Mouse (Mus musculus) bone marrow, adult 2 months (tissue): ENCODE measurements around the gene Nme7.

Experiments
- CTCF ChIP-seq: fragments of 200-500 bp; IDR thresholded peaks from 2 replicates; pipeline ENCODE4 v1.5.1; 2011; ENCODE audit warnings: low read length, control low read depth; ENCODE audit not compliant: control insufficient read depth, insufficient read depth
- POLR2A ChIP-seq: fragments of 200-500 bp; IDR thresholded peaks from 2 replicates; pipeline ENCODE4 v1.6.1; 2011; ENCODE audit warnings: low read depth, mild to moderate bottlenecking, control low read depth, low read length, borderline replicate concordance; ENCODE audit not compliant: control insufficient read depth

DNA sequence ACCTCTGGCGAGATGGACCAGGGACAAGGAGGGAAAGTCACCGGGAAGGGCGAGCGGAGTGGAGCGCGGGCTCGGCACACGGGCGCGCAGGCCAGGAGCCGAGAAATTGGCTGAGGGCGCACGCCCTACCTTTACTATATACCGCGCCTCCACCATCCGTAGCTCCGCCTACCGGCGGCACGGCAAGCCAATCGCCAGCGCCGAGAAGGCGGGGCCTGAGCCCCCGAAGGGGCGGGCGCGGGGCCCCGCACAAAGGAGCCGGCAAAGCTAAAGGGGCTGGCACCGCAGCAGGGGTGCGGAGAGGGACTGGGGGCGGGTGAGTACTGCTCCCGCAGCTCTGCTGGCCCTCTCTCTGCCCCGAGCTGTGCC is 154.3 kb downstream of the Nme7 start, which contains the start of gene Atp1b1:
- peak; percentile 90 for TF ChIP-seq POLR2A
- TF ChIP-seq CTCF: no peak
